Mouse (Mus musculus) liver, embryonic 14.5 days (tissue): ENCODE data around the gene C5ar1.

Experiments
- CTCF ChIP-seq: IDR thresholded peaks from 2 replicates; pipeline ENCODE4 v1.5.1; 2016; ENCODE audit warnings: antibody characterized with exemption, low read depth, control low read depth
- EP300 ChIP-seq: IDR thresholded peaks from 2 replicates; pipeline ENCODE4 v1.6.1; 2016; ENCODE audit warnings: antibody characterized with exemption, low read depth

DNA sequence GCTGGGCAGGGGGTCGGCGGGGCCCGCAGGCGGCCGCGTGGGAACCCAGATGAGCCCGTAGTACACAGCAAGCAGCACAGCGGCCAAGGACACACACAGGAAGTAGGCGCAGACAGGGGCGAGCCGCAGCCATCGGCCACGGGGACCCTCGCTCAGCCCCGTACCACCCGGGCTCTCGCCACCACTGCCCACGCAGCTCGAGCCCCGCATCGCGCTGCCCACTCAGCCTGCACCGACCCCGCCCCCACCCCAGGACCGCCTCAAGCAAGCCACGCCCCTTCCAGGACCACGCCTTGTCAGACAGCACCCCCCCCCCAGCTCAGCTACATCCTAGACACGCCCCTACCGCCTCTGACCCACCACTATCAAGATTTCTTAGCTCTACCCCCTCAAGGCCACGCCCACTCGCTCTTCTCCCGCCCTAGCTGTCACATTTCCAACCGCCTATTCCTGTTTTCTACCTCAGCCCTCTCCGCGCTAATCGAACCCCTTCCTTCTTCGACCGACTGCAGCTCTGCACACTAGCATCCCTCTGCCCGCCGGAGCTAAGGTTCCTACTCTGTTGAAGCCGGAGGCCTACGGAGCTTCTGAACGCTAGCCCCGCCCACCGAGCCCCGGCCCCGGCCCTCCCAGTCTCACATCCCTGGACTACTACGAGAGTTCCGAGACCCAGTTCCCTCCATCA is 13.9 kb upstream of the C5ar1 start, which contains the start of gene Inafm1:
- TF ChIP-seq CTCF: no peak; the same call in 1 of the 2 replicates
- TF ChIP-seq EP300: no peak
